Mouse (Mus musculus) bone marrow, adult 2 months (tissue): Measurements from ENCODE around the gene Dhx35.

Source experiments
- CTCF ChIP-seq: fragments of 200-500 bp; IDR thresholded peaks from 2 replicates; pipeline ENCODE4 v1.5.1; 2011; ENCODE audit warnings: low read length, control low read depth; ENCODE audit not compliant: control insufficient read depth, insufficient read depth
- POLR2A ChIP-seq: fragments of 200-500 bp; IDR thresholded peaks from 2 replicates; pipeline ENCODE4 v1.6.1; 2011; ENCODE audit warnings: low read depth, mild to moderate bottlenecking, control low read depth, low read length, borderline replicate concordance; ENCODE audit not compliant: control insufficient read depth

DNA sequence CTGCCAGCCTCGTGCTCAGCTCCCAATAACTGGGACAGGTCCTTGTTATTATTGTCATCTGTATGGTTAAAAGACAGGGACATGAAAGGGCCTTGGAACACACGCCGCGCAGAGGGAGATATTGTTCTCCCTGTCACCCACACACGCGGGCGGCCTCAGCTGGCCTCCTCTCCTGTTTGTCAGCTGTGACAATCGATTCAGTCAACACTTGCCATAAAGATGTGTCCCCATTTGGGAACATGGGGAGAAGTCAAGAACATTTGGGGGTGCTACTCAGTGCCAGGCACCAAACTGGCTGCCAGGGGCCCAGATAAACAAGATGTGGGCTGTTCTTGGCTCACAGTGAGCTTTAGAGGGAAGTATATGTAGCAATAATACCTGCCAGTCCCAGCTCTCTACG lies 45.2 kb upstream of the Dhx35 start:
- no peak for TF ChIP-seq POLR2A
- no peak for TF ChIP-seq CTCF
